10 mouse cellular contexts compared by ENCODE assay signal in genomic region chr13:108622681-108623080, GRCm38 (mm10).
"Had no signal": no experiment of that assay in that cellular context is flagged by ENCODE, and none has a peak within 500 bp of the region (broad histone marks: within the 10 kb centered on the region; RNA-seq: fewer than 3 reads in every experiment).

No protein-coding gene starts in this region.

- ATAC-seq: intestine, postnatal 0 days; midbrain, embryonic 13.5 days had no signal

- H3K4me3 ChIP-seq: layer of hippocampus, adult 2 months; liver, embryonic 15.5 days; midbrain, embryonic 13.5 days had no signal

- H3K4me2 ChIP-seq: liver, embryonic 11.5 days; liver, embryonic 15.5 days; midbrain, embryonic 13.5 days had no signal

- H3K9ac ChIP-seq: liver, embryonic 15.5 days; midbrain, embryonic 13.5 days had no signal

- H3K36me3 ChIP-seq: liver, embryonic 15.5 days; midbrain, embryonic 13.5 days had no signal

- H3K27ac ChIP-seq: layer of hippocampus, adult 2 months; liver, embryonic 15.5 days; midbrain, embryonic 13.5 days had no signal

- DNase-seq: left cerebral cortex, postnatal 4 days; lung, postnatal 36 days; right cerebral cortex, adult 18-20 months; right cerebral cortex, postnatal 25 days; thymus, postnatal 36 days had no signal

- H3K9me3 ChIP-seq: liver, embryonic 15.5 days; midbrain, embryonic 13.5 days had no signal

- H3K27me3 ChIP-seq: liver, embryonic 15.5 days; midbrain, embryonic 13.5 days had no signal

- H3K4me1 ChIP-seq: liver, embryonic 15.5 days; midbrain, embryonic 13.5 days had no signal
